Mouse (Mus musculus): ENCODE measurements around the gene Rpl15.

GRCm38 (mm10) chr14:18238750-18239731 lies 32.1 kb downstream of the Rpl15 start, which contains the start of gene Nr1d2:
- TF ChIP-seq CTCF (IDR thresholded peaks at IDR 0.05; ENCODE audit: extremely low read depth, insufficient read depth, insufficient read length, insufficient replicate concordance): no peak
- TF ChIP-seq POLR2A (IDR thresholded peaks at IDR 0.05; ENCODE audit: low read depth, low read length): no peak

Data from spleen, adult 2 months (tissue).